Mouse (Mus musculus) adrenal gland, postnatal 14 days (tissue): ENCODE measurements at regions not wholly inside any gene's neighbourhood (a gene's known extent, or its start where the extent isn't known, plus 50 kb on each side); places are given as distances from the start of the nearest gene placed in this dataset.

Source experiments
- DNase-seq: peaks from one replicate; pipeline ENCODE4 v3.0.0; 2021; ENCODE audit warnings: mixed read lengths

DNA sequence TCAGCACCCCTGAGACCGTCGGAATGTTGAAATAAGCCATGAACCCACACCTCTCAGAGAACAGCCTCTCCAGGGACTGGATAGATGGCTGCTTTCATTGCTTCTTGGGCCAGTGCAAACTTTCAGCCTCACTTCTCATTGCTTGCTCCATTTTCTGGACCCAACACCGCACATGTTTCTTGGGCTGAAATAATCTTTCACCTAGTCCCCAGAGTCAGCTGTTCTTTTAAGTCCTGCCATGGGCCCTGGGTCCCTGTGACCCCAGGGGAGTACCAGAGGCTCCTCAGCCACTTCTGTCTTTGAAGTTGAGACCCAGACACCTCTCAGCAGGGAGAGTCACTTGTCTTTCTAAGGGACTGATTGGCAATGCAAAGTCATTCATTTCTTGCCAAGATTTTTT lies 201.4 kb downstream of the Fndc1 start:
- DNase-seq, result peak; percentile 19

DNA sequence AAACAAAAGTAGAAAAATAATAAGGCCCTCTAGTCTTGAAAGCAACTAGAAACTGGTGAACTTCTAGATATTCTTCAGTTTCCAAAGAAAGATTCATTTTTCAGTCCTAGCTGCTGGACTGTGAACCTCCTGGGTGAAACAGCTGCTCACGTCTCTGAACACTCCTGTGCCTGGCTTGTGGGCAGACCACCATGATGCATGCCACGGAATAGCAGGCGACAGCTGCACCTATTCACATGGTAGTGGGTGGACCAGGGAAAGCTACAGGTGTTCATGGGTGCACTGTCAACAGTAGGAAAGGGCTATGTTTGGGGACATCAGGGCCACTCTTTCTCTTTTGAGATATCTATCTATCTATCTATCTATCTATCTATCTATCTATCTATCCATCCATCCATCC lies 203.7 kb downstream of the Fndc1 start:
- no peak for DNase-seq

DNA sequence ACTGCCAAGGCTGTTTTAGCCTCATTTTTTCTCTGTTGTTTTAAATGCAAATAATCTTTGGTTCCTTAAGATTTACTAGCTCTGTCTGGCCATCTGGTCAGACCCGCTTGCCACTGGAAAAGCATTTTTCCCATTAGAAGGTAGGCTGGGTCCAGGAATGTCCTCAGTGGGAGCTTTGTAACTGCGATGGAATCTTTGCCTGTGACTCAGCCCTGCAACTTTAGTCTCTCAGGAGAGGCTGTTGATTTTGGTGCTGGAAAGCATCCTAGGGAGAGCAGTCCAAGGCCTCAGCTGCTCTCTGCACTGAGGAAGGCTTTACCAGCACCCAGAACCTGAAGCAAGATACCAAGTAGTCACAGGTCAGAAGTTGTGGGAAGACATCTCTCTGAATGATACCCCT lies 205.8 kb downstream of the Fndc1 start:
- no peak for DNase-seq

DNA sequence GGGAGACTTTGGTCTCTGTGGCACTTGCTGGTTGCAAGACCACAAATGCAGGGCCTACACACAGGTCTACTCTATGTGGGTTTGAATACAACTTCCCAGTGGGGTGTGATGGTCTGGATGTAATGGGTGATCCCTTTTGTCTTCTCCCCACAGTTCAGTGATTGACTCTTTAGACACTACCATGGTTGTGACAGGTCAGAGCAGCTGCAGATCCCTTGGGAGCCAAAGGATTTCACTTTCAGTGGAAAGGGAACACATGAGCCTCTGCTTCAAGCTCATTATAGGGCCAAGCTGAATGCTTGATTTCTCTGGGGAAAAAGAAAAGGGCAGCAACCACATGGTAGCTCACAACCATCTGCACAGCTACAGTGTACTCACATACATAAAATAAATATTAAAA lies 206.9 kb downstream of the Fndc1 start:
- no peak for DNase-seq

DNA sequence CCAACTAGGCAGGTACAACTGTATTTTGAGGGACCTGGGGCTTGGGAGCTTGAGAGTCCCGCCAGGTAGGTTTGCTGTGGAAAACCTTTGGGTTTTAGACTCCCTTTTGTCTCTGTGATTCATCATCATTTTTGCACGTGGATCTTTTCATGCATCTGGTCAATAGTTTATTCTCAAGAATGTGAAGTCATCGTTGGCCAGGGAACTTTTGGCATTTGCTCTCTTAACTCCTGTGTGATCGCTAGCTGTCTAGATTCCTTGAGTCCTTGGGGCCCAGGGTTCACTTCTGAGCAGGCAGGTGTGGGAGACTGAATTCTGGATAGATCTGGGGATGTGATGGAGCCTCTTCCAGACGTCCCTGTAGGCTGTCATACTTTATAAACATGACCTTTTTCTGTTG lies 207.5 kb downstream of the Fndc1 start:
- DNase-seq, result no peak

DNA sequence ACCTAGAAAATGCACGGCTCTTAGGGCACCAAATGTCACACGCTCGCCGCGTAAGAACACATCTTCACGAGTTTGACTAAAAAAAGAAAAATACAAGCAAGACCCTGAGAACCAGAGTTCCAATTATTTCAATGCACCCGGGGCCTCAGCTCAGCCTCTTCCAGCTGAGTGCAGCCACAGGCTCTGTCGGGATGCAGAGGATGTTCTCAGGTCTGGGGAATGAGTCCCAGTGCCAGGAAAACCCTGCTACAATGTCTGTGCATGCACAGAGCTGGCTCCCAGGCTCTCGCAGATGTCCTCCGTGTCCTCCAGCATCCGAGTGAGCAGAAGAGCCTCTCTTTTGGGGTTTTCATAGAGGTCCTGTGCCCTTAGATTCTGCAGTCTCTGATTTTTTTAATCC lies 219.1 kb downstream of the Fndc1 start:
- no peak for DNase-seq

DNA sequence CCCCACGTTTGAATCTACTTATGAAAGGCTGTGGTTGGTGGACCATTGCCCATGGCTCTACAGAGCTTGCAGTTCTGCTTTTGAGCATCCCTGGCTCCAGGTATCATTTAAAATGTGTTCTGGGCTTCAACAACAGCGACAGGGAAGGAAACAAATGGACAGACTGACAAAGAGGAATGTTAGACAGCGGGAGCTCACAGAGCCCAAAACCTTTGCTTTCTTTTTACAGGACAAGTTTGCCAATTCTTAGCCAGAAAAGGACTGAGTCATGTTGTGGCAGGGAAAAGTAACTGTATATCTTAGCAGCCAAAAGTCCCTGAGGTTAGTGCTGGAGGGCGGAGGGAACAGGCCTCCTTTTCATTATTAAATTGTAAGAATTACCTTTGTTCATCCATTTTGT lies 219.7 kb downstream of the Fndc1 start:
- DNase-seq, result no peak

DNA sequence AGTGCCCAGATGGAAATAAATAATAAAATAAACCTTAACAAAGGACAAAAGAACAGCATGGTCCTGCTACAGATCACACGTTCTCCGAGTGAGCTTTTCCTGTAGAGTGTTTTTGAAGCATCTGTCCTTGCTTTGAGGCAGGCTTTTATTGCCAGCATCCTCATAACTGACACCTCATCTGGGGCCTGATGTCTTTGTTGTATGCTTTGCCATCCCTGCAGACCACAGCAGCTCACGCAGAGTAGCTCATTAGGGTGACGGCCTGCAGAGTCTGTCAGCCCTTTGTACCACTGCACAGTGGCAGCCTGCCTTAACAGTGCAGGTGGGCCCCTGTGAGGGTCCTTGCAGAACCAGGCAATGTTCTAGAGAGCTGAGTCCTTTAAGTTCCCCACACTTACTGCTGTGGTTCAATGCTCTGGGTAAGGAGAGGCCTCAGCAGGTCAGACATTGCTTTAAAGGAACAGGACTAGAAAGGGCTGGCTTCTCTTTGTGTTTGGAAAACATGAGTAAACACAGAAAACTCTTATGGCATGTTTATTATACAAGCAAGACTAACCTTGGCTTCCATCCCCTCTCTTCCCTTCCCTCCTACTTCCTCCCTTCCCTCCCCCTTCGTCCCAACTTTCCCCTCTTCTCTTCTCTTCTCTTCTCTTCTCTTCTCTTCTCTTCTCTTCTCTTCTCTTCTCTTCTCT lies 219.7 kb upstream of the Unc93a2 start:
- DNase-seq, result no peak

DNA sequence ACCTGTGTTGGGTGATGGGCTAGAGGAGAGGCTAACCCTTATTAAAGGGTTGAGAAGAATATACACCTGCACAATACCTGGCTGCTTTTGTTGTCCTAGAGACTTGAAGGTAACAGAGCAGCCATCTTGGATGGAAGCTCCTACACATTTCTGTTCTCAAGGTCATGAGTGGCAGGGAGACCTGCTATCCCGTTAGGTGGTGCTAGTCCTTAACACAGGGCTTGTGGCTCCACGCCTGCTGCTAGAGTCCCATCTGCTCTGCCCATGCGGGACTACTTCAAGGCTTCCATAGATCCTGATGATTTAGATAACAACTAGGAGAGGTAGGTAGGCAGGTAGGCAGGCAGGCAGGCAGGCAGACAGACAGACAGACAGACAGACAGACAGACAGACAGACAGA lies 218.8 kb upstream of the Unc93a2 start:
- no peak for DNase-seq

DNA sequence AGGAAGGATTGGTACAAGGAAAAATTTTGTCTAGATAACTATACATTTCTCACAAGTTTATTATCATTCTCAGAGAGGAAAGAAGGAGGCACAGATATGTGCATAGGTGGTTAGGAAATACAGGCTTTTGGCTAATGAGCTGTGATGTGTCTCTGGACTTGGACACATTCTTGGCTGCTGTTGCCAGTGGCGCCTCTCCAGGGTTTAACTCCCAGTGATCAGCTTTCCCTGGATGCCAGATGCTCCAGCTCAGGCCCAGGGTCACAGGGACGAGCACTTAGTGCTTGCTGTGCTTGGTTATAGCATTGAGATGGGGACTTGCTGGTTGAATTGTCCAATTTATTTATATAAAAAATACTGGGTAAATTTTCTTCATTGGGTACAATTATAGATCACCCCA lies 215.3 kb upstream of the Unc93a2 start:
- peak; percentile 70 for DNase-seq

DNA sequence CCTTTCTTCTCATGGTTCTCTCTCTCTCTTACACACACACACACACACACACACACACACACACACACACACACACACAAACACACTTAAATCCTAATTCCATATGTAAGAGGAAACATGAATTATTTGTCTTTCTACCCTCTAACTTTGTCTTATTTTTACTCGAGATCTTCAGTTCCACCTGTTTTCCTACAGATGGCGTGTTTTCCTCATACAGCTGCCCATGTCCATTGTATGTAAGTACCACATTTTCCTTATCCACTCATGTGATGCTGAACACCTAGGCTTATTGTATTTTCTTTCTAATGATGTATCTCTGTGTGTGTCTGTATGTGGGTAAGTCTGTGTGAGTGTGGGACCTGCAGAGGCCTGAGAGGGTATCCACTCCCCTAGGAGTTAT lies 212.2 kb upstream of the Unc93a2 start:
- DNase-seq, result no peak

DNA sequence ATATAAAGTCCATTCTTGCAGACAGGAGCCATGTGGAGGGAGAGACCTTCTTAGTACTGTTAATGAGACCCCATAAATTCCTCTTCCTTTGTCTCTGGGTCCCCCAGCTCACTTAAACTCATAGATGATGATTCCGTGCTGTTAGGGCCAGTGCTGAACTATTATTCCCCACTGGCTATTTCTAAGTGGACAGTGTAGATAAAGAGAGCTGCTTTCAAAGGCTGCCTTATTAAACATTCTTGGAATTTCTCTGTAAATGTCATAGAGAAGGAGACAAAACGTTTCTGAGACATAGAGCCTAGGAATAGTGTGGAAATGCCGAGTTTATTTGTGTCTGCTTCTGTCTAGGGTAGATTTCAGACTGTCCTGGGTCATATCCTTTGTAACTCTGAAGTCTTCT lies 209.5 kb upstream of the Unc93a2 start:
- no peak for DNase-seq

DNA sequence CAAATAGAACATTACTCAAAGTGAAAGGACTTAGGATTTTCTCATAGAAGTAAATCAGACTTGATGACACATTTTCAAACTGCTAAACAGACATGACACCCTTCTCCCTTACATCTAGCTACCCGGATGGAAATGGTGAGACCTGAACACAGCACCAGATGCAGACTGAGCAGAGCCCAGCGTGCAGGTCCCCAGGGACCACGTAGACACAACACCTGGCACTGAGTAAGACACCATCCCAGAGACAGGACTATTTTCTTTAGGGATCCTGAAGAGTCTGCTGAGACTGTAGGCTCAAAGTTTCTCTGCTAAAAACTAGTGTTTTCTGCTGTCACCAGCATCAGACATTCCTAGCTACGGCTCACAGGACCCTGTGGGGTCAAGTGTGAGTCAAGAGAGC lies 207.2 kb upstream of the Unc93a2 start:
- no peak for DNase-seq

DNA sequence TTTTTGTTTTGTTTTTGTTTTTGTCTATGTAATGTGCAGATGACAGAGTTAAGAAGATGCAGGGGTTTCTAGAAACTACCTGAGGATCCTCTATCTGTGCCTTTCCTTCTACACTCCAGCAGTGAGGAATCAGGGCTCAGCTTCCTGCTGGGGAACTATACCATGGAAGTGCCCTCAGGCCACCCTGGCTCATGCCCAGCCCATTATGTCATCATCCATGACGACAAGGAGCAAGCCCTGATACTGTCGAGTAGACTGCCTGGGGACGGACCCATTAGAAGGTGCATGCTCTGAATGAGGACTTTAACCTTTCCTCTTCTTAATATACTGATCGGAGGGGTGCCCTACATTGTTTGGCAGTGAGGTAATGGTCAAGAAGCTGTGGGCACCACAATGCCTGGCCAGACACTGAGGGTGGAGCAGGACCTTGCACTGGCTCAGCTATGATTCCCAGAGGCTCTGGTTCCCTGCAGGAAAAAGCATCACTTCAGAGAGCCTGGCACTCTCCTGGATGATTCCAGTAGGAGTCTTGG lies 197.7 kb upstream of the Unc93a2 start:
- peak; percentile 10 for DNase-seq

DNA sequence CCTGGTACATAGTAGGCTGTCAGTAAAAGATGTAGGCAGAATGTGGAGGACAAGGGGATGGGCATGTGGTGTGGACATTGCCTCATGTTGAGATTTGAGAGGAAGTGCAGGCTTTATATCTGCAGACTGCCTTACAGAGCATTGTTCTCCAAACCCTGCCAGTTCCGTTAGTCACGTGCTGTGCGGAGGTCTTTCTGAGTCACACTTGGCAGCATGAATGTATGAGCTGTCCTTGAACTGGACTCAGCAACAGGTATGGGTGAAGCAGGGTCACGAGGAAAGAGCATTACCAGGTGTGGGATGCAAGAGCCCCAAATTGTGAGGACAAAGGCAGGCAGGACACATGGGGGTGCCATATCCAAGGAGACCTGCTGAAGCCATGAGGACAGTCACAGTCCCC lies 193.8 kb upstream of the Unc93a2 start:
- DNase-seq, result no peak

DNA sequence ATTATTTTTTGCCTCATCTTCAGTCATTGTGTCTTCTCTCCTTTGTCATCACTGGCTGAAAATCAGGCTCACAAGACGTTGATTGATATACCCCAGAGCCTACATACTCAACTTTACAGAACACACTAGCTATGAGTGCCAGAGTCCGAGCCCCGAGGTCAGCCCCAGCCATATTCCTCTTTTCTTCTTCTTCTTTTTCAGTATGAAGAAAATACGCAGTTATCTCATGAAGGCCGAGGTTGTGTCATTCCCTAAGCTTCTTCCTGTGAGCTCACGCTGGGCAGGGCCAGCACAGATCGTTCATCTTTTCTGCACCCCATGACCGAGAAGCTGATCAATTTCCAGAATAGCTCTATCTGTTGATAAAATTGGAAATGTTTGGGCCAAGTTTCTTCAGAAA lies 192.7 kb upstream of the Unc93a2 start:
- peak; percentile 14 for DNase-seq

DNA sequence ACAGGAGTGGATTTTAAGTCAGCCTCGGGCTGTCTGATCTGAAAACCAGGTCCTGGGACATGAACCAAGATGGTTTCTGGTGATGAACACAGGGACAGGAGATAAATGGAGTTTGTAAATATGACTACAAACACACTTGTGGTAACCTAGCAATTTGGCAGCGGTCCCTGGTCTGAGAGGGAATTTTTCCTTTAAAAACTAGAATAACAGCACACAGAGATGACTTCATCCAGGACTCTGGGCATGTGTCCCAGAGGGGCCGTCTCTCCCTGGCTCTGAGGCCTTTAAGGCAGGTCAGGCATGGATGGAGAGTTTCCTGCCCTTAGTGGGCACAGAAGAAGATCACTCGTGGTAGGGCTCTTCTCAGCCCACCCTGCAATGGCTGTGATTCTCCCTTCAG lies 192.0 kb upstream of the Unc93a2 start:
- DNase-seq, result peak; percentile 87

DNA sequence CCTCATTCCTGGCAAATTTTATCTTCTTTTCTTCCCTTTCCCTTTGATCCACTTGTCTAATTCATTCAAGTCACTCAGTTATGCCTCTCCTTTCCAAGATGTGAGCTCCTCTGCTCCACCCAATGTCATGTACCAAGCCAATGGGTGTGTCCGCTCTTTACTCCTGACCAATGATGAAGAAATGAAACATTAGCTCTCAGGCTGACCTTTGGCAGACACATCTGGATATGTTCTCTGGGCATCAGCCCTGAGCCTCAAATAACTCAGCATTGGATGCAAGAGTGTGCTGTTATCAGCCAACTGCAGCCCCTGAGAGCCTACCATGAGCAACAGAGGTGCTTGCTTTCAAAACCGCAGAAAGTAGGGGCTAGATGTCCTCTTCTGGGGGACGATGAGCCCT lies 186.2 kb upstream of the Unc93a2 start:
- no peak for DNase-seq

DNA sequence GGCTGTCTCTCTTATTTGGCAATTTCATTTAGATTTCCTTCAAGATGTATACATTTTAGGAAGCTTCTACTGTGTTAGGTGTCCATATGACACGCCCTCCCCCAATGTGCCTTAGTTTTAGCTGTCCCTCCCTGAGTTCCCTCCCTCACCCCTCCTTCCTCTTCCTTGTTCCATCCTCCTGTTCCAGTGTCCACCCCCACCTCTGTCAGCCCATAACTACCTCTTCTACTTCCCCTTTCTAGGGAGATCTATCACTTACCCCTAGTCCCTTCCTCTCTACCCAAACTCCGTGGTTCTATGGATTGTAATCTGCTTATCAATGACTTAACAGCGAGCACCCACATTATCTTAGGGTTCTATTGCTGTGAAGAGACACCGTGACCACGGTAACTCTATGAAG lies 183.2 kb upstream of the Unc93a2 start:
- no peak for DNase-seq

DNA sequence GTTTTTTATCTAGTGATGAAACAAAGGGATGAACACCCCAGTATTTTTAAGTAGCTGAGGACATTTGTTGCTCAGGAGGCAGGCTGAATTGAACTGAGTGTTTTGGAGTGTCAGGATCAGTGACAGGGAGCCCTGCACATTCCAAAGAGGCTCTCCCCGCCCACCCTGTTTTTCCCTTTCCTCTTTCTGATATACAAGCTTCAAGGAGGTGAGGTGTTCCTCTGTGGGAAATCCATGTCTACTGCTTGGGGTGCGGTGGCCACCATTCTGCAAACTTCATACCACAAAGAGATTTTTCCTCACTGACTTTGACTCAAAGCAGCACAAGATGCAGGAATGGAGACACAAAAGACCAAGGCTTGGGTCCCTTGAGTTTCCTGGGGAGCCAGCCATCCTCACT lies 180.5 kb upstream of the Unc93a2 start:
- no peak for DNase-seq

DNA sequence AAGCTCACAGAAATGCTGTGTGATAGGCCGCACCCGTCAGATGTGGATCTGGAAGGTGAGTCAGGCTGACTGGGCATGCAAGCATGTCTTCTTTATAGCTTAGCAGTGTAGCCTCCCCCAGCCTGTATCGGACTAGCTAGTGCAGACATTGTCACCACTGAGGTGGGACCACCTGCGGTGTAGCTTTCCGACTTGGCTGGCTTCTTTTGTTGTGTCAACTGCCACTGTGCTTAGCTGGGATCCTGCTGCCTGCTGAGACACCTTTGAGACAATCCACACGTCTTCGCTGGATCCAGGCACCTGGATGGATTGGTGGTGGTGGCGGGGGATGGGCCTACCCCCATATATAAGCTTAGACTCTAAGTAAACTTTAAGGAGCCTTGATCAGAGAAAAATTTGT lies 177.7 kb upstream of the Unc93a2 start:
- no peak for DNase-seq

DNA sequence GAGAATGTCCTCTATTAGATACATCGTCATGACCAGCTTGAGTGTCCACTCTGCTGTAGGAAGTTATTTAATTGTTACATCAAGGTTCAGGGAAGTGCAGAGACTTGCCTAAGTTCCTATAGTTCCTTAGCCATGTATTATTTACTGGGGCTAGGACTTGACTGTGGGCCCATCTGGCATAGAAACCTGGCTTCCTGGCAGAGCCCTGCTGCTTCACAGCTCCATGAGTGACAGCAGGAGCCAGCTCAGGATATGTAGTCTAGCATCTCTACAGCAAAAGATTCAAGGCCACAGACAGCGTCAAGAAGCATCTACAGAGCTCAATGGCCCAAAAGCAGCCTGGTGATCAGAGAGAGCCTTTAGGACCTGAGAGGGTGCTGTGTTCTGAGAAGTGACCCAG lies 163.2 kb upstream of the Unc93a2 start:
- no peak for DNase-seq

DNA sequence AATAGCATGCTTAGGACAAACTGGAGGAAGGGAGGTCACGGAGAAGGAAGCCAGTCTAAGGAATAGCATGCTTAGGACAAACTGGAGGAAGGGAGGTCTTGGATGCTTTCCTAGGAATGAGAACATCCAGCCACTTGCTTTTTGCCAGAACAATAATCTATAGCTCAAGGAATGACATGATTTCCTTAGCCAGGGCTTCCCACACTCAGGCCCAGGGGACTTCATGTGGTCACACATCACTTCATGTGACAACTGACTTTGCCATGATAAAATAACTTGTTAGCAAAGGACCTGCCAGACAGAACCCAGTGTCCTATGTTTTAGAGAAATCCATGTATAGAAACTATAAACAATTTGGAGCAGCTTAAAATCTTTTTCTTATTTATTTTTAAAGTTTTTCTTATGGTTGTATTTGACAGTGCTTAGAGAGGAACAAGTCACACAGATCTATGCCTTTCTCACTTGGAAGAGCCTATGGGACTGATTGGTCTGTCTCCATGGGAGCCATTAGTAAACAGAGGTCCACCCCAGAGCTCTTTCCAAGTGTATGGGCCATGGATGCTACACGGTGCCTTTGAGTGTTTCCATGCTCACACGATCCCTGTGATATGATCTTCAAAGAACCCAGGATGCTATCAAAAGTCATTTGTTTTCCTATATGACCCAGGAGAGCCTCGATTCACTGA lies 153.3 kb upstream of the Unc93a2 start:
- no peak for DNase-seq

DNA sequence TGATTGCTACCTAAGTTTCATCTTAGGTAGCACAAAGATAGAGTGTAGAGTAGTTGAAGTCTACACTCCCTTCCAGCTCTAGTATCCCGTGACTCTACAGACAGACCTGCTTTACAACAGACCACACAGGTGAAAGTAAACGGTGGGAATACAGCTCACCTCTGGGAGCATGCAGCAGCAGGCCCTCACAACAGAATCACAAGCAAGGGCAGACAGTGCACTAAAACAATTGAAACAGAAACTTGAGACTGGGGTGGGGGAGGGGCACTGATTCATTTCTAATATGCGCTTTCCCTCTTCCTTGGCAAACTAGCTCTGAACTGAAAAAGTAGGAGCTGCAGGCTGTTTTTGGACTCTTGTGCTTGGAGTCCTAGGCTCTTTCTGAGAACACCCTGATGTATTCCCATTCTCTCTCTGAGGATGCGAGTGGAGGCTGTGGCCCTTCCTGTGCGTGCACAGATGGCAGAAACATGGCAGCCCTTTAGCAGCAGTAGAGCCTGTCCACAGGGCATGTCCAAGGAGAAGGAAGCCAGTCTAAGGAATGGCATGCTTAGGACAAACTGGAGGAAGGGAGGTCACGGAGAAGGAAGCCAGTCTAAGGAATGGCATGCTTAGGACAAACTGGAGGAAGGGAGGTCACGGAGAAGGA lies 152.5 kb upstream of the Unc93a2 start:
- no peak for DNase-seq
